Mouse (Mus musculus) adrenal gland, adult 8-10 months (tissue): ENCODE results near the gene Pkn1. TPM values are rescaled to one million over a fixed set of nuclear protein-coding genes. Genes with fewer than 3 reads are reported as not detected.

ENCODE experiments used
- DNase-seq: peaks from one replicate; pipeline ENCODE4 v3.0.0; 2022
- total RNA-seq, 4 experiments: library from RNA; stranded (reverse); gene quantifications; 2 replicates each; pipeline ENCODE4 v1.2.4; 2022

Gene Pkn1
- total RNA-seq, 4 experiments from 2014 or later, result 108 to 141 (median 123) TPM

- no peak for DNase-seq
These were observed 24.6 kb upstream of the Pkn1 start for GRCm38 (mm10) chr8:83723447-83724083.

- DNase-seq, result no peak
These were observed 23.7 kb upstream of the Pkn1 start for GRCm38 (mm10) chr8:83722631-83723030.

GRCm38 (mm10) chr8:83721405-83722025 is 22.5 kb upstream of the Pkn1 start:
- DNase-seq, result no peak

GRCm38 (mm10) chr8:83719693-83720092 is 20.7 kb upstream of the Pkn1 start:
- DNase-seq, result no peak

GRCm38 (mm10) chr8:83719048-83719447 is 20.1 kb upstream of the Pkn1 start:
- no peak for DNase-seq

GRCm38 (mm10) chr8:83716563-83716962 is 17.6 kb upstream of the Pkn1 start:
- no peak for DNase-seq

- DNase-seq, result no peak
These were observed 16.8 kb upstream of the Pkn1 start for GRCm38 (mm10) chr8:83715771-83716170.

GRCm38 (mm10) chr8:83715031-83715690 is 16.2 kb upstream of the Pkn1 start, which contains the start of gene Ddx39:
TSS of gene Ddx39 (plus strand) at chr8:83715177.
- DNase-seq, result peak; percentile 98

GRCm38 (mm10) chr8:83714676-83715030 is 15.7 kb upstream of the Pkn1 start:
- DNase-seq, result no peak

- DNase-seq, result no peak
These were observed 8.6 kb upstream of the Pkn1 start for GRCm38 (mm10) chr8:83707554-83707953.

GRCm38 (mm10) chr8:83706411-83706810 is 7.4 kb upstream of the Pkn1 start:
- DNase-seq, result no peak

GRCm38 (mm10) chr8:83703426-83703825 is 4.4 kb upstream of the Pkn1 start:
- DNase-seq, result no peak

GRCm38 (mm10) chr8:83700423-83701085 is 1.6 kb upstream of the Pkn1 start:
- no peak for DNase-seq

- no peak for DNase-seq
These were observed 587 bp upstream of the Pkn1 start for GRCm38 (mm10) chr8:83699566-83699965.

GRCm38 (mm10) chr8:83698291-83698660 is 703 bp downstream of the Pkn1 start:
- peak; percentile 47 for DNase-seq

GRCm38 (mm10) chr8:83697374-83698220 is 1.4 kb downstream of the Pkn1 start:
- DNase-seq, result peak; percentile 88

- no peak for DNase-seq
These were observed 3.5 kb downstream of the Pkn1 start for GRCm38 (mm10) chr8:83695351-83696106.

GRCm38 (mm10) chr8:83694369-83695160 is 4.4 kb downstream of the Pkn1 start:
- DNase-seq, result no peak

- DNase-seq, result no peak
These were observed 5.3 kb downstream of the Pkn1 start for GRCm38 (mm10) chr8:83693609-83694236.

GRCm38 (mm10) chr8:83689264-83689663 is 9.7 kb downstream of the Pkn1 start:
- DNase-seq, result no peak
